Comparison of ENCODE assay signal across 17 mouse cellular contexts in the genomic region with DNA sequence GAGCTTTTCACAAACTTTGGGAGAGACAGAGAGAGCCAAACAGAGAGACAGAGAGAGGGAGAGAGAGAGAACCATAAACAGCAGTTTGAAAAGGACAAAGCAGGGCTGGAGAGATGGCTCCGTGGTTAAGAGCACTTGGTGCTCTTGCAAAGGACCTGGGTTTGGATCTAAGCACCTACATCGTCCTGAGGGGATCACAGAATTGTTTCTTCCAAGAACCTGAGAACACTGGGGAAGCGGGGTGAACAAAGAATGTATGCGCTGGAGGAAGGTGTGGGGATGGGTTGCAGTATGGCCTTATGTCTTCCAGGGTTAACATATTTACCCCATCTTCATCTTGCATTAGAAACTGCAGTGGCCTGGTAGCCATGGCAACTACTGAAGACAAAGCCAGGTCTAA. TPM values are rescaled to one million over a fixed set of nuclear protein-coding genes. Genes with fewer than 3 reads are reported as not detected.
DNase-seq lines count a peak whose midpoint lies in the region; ATAC-seq and TF ChIP-seq lines count a peak whose summit lies in the region.
"Had no signal": no experiment of that assay in that cellular context is flagged by ENCODE, and none has a peak within 500 bp of the region (broad histone marks: within the 10 kb centered on the region; RNA-seq: fewer than 3 reads in every experiment).

No protein-coding gene starts in this region.

- H3K4me2 ChIP-seq in hindbrain, embryonic 13.5 days = peak overlapping the region; percentile 66; the same call in 1 of the 2 replicates
- no peak overlapping the region for H3K4me2 ChIP-seq in hindbrain, postnatal 0 days (ENCODE audit: low read depth, low read length)
- no peak overlapping the region for H3K4me2 ChIP-seq in neural tube, embryonic 13.5 days
- H3K4me2 ChIP-seq in midbrain, embryonic 11.5 days = no peak overlapping the region

- peaks cover 25% of the 10 kb centered on the region for H3K36me3 ChIP-seq in hindbrain, embryonic 13.5 days
- H3K36me3 ChIP-seq in hindbrain, postnatal 0 days (ENCODE audit: insufficient read depth, low read length) = peaks cover 21% of the 10 kb centered on the region
- peaks cover 28% of the 10 kb centered on the region for H3K36me3 ChIP-seq in neural tube, embryonic 13.5 days
- 0 out of 2 replicates have a peak, but pooled peaks cover 1% of the 10 kb centered on the region for H3K36me3 ChIP-seq in midbrain, embryonic 11.5 days (ENCODE audit: control insufficient read depth, insufficient read depth, low read length)

- no peak overlapping the region for H3K4me3 ChIP-seq in hindbrain, embryonic 13.5 days
- no peak overlapping the region for H3K4me3 ChIP-seq in hindbrain, postnatal 0 days (ENCODE audit: low read length)
- H3K4me3 ChIP-seq in neural tube, embryonic 13.5 days = no peak overlapping the region
- no peak overlapping the region for H3K4me3 ChIP-seq in midbrain, embryonic 11.5 days (ENCODE audit: low read depth, low read length)

- DNase-seq in hindbrain, postnatal 0 days (ENCODE audit: low spot score) = no peak
- DNase-seq in neural tube, embryonic 10.5 days (ENCODE audit: extremely low spot score, low spot score) = no peak
- DNase-seq in midbrain, embryonic 11.5 days (ENCODE audit: low spot score, missing footprints) = peak; percentile 86
- DNase-seq in left cerebral cortex, postnatal 14 days (ENCODE audit: low spot score in 2 of 2) = no peak
- no peak for DNase-seq in frontal cortex, adult 2 months (ENCODE audit: extremely low spot score in 1 of 2, low spot score in 1 of 2)
- DNase-seq: adrenal gland, adult 2 months; cerebellum, adult 2 months; cerebellum, postnatal 36 days; forebrain, postnatal 0 days; gastrocnemius, adult 2 months; kidney, adult 11 months; kidney, postnatal 10 days had no signal

- intact Hi-C loops in left cerebral cortex, postnatal 14 days (cut with DNase I) = no loop called here

- 47% methylated on average over 4 of the region's 4 CpGs for WGBS in hindbrain, embryonic 13.5 days
- WGBS in hindbrain, postnatal 0 days = 41% methylated on average over 4 of the region's 4 CpGs
- WGBS in neural tube, embryonic 13.5 days = 60% methylated on average over 4 of the region's 4 CpGs
- WGBS in midbrain, embryonic 11.5 days = 43% methylated on average over 4 of the region's 4 CpGs

- H3K9me3 ChIP-seq in hindbrain, embryonic 13.5 days = no peaks in the 10 kb centered on the region
- H3K9me3 ChIP-seq in hindbrain, postnatal 0 days (ENCODE audit: low read length) = no peaks in the 10 kb centered on the region
- H3K9me3 ChIP-seq in neural tube, embryonic 13.5 days = no peaks in the 10 kb centered on the region
- no peaks in the 10 kb centered on the region for H3K9me3 ChIP-seq in midbrain, embryonic 11.5 days (ENCODE audit: control insufficient read depth, low read length)
- H3K9me3 ChIP-seq: embryonic facial prominence, embryonic 13.5 days; heart, embryonic 13.5 days had no signal

- no peak for TF ChIP-seq CTCF in hindbrain, postnatal 0 days (IDR thresholded peaks at IDR 0.05; ENCODE audit: low read depth)

- peaks cover 15% of the 10 kb centered on the region for H3K4me1 ChIP-seq in hindbrain, embryonic 13.5 days (replicated peaks)
- H3K4me1 ChIP-seq in hindbrain, postnatal 0 days (ENCODE audit: insufficient read depth, low read length) = no peaks in the 10 kb centered on the region
- peaks cover 18% of the 10 kb centered on the region for H3K4me1 ChIP-seq in neural tube, embryonic 13.5 days (replicated peaks)
- peaks cover 12% of the 10 kb centered on the region for H3K4me1 ChIP-seq in midbrain, embryonic 11.5 days (ENCODE audit: control insufficient read depth, insufficient read depth, low read length)
- H3K4me1 ChIP-seq: embryonic facial prominence, embryonic 13.5 days had no signal

- H3K27me3 ChIP-seq in hindbrain, embryonic 13.5 days = no peaks in the 10 kb centered on the region
- no peaks in the 10 kb centered on the region for H3K27me3 ChIP-seq in hindbrain, postnatal 0 days (ENCODE audit: insufficient read depth, low read length)
- H3K27me3 ChIP-seq in neural tube, embryonic 13.5 days = no peaks in the 10 kb centered on the region
- H3K27me3 ChIP-seq in midbrain, embryonic 11.5 days (ENCODE audit: control insufficient read depth, insufficient read depth, low read length) = no peaks in the 10 kb centered on the region
- H3K27me3 ChIP-seq: embryonic facial prominence, embryonic 13.5 days; heart, embryonic 13.5 days had no signal

- no peak overlapping the region for H3K27ac ChIP-seq in hindbrain, embryonic 13.5 days
- H3K27ac ChIP-seq in hindbrain, postnatal 0 days = no peak overlapping the region
- H3K27ac ChIP-seq in neural tube, embryonic 13.5 days (replicated peaks) = no peak overlapping the region
- H3K27ac ChIP-seq in midbrain, embryonic 11.5 days (ENCODE audit: low read depth, low read length) = peak overlapping the region; percentile 40; the same call in 1 of the 2 replicates
- H3K27ac ChIP-seq: liver, embryonic 14.5 days had no signal

- H3K9ac ChIP-seq in hindbrain, embryonic 13.5 days = no peak overlapping the region
- no peak overlapping the region for H3K9ac ChIP-seq in hindbrain, postnatal 0 days (replicated peaks; ENCODE audit: low read length)
- H3K9ac ChIP-seq in neural tube, embryonic 13.5 days = peak overlapping the region; percentile 8; the same call in 1 of the 2 replicates
- no peak overlapping the region for H3K9ac ChIP-seq in midbrain, embryonic 11.5 days (ENCODE audit: low read length)
- H3K9ac ChIP-seq: liver, embryonic 14.5 days had no signal

- no peak for ATAC-seq in hindbrain, embryonic 13.5 days (ENCODE audit: low FRiP score)
- ATAC-seq in hindbrain, postnatal 0 days = no peak
- ATAC-seq in neural tube, embryonic 13.5 days (ENCODE audit: low read depth) = no peak
- no peak for ATAC-seq in midbrain, embryonic 11.5 days (ENCODE audit: low FRiP score)

RNA-seq across cellular contexts. Expression of gene Nit2, which starts 1.1 kb away (rescaled TPM):
- polyA plus RNA-seq in hindbrain, embryonic 13.5 days (2015; fragmentation: Nextera tagmentation; extraction: Ambion mirVana) = 39.9 and 45.0 TPM in 2 replicates
- total RNA-seq in hindbrain, postnatal 0 days (2014; rRNA removed) = 20.1 and 33.0 TPM in 2 replicates
- polyA plus RNA-seq in hindbrain, postnatal 0 days (2015; fragmentation: Nextera tagmentation; extraction: Ambion mirVana) = 56.3 and 62.5 TPM in 2 replicates
- polyA plus RNA-seq in neural tube, embryonic 13.5 days (2015; fragmentation: Nextera tagmentation; extraction: Ambion mirVana) = 46.8 and 47.0 TPM in 2 replicates
- 43.9 and 49.9 TPM in 2 replicates for polyA plus RNA-seq in midbrain, embryonic 11.5 days (2014; fragmentation: Nextera tagmentation; extraction: Ambion mirVana)
- total RNA-seq in left cerebral cortex, postnatal 14 days (2021) = 10 to 100 TPM; 19.2 to 19.5 TPM
- polyA plus RNA-seq in frontal cortex, adult 2 months (2012; rRNA removed) = 14.1 and 15.3 TPM in 2 replicates

RNA-seq across cellular contexts. Expression of gene Tomm70a, which starts 46.7 kb away (rescaled TPM):
- 54.6 and 54.7 TPM in 2 replicates for polyA plus RNA-seq in hindbrain, embryonic 13.5 days (2015; fragmentation: Nextera tagmentation; extraction: Ambion mirVana)
- 87.8 and 92.3 TPM in 2 replicates for total RNA-seq in hindbrain, postnatal 0 days (2014; rRNA removed)
- 55.9 and 59.4 TPM in 2 replicates for polyA plus RNA-seq in hindbrain, postnatal 0 days (2015; fragmentation: Nextera tagmentation; extraction: Ambion mirVana)
- polyA plus RNA-seq in neural tube, embryonic 13.5 days (2015; fragmentation: Nextera tagmentation; extraction: Ambion mirVana) = 58.9 and 59.7 TPM in 2 replicates
- 67.9 and 74.1 TPM in 2 replicates for polyA plus RNA-seq in midbrain, embryonic 11.5 days (2014; fragmentation: Nextera tagmentation; extraction: Ambion mirVana)
- 100 to 1,000 TPM; 107 to 110 TPM for total RNA-seq in left cerebral cortex, postnatal 14 days (2021)
- polyA plus RNA-seq in frontal cortex, adult 2 months (2012; rRNA removed) = 53.1 and 59.1 TPM in 2 replicates
